Mouse (Mus musculus) ES-E14 (cell line): ENCODE measurements at regions not wholly inside any gene's neighbourhood (a gene's known extent, or its start where the extent isn't known, plus 50 kb on each side); places are given as distances from the start of the nearest gene placed in this dataset.

Experiments used
- DNase-seq: peaks from one replicate; pipeline ENCODE4 v3.0.0-alpha.2; 2013; ENCODE audit warnings: low read depth, low spot score
- H3K27ac ChIP-seq: 2 replicates; pipeline ENCODE4 v1.5.1; 2012; ENCODE audit warnings: low read depth, mild to moderate bottlenecking, low read length, moderate library complexity, mixed read lengths; ENCODE audit not compliant: poor library complexity, insufficient read depth, severe bottlenecking
- H3K36me3 ChIP-seq: 2 replicates; pipeline ENCODE4 v1.6.1; 2012; ENCODE audit warnings: mild to moderate bottlenecking, low read length, moderate library complexity, mixed read lengths; ENCODE audit not compliant: control insufficient read depth, poor library complexity, insufficient read depth, severe bottlenecking
- H3K4me1 ChIP-seq, 2 experiments: fragments of 150-350 bp in 1 of 2; sonication (generic) in 1 of 2; 2 replicates each; pipeline ENCODE4 v1.6.1; 2012; ENCODE audit warnings: low read length in 2 of 2, mild to moderate bottlenecking in 1 of 2, mixed read lengths in 1 of 2; ENCODE audit not compliant: control insufficient read depth in 2 of 2, insufficient read depth in 2 of 2, poor library complexity in 1 of 2
- H3K4me3 ChIP-seq, 2 experiments: fragments of 150-350 bp in 1 of 2; sonication (generic) in 1 of 2; 2 replicates each; pipeline ENCODE4 v1.5.1; 2012; ENCODE audit warnings: low read length in 2 of 2, low read depth in 1 of 2, mild to moderate bottlenecking in 1 of 2, mixed read lengths in 1 of 2; ENCODE audit not compliant: insufficient read depth in 1 of 2, poor library complexity in 1 of 2, severe bottlenecking in 1 of 2
- H3K9ac ChIP-seq: 2 replicates; pipeline ENCODE4 v1.6.1; 2012; ENCODE audit warnings: low read depth, mild to moderate bottlenecking, low read length, mixed read lengths; ENCODE audit not compliant: poor library complexity, insufficient read depth, severe bottlenecking
- H3K9me3 ChIP-seq: fragments of 150-350 bp; sonication (generic); 2 replicates; pipeline ENCODE4 v1.6.1; 2012; ENCODE audit warnings: low read depth, mild to moderate bottlenecking, low read length; ENCODE audit not compliant: control insufficient read depth, insufficient read depth
- CHD2 ChIP-seq: IDR thresholded peaks from 2 replicates; pipeline ENCODE4 v1.6.1; 2014; ENCODE audit warnings: mild to moderate bottlenecking, low read depth, low read length, inconsistent platforms
- HCFC1 ChIP-seq: IDR thresholded peaks from 2 replicates; pipeline ENCODE4 v1.6.1; 2012; ENCODE audit warnings: low read length, inconsistent platforms, borderline replicate concordance; ENCODE audit not compliant: insufficient read depth
- MAFK ChIP-seq: IDR thresholded peaks from 2 replicates; pipeline ENCODE4 v1.6.1; 2014; ENCODE audit warnings: mild to moderate bottlenecking, low read depth, low read length, inconsistent platforms; ENCODE audit not compliant: insufficient read depth
- ZC3H11A ChIP-seq: IDR thresholded peaks from 2 replicates; pipeline ENCODE4 v1.6.1; 2012; ENCODE audit warnings: low read depth, mild to moderate bottlenecking, inconsistent platforms, low read length, borderline replicate concordance
- ZNF384 ChIP-seq: IDR thresholded peaks from 2 replicates; pipeline ENCODE4 v1.6.1; 2012; ENCODE audit warnings: low read depth, low read length, inconsistent platforms
- in situ Hi-C, 2 experiments: fragments of 600-800 bp; cut with MboI; formaldehyde crosslinking; loops; one replicate each; pipeline ENCODE4 v1.15.1; 2025; ENCODE audit warnings: low sequenced_read_pairs in 2 of 2, inconsistent platforms in 1 of 2; ENCODE audit not compliant: unreplicated experiment in 2 of 2

GRCm38 (mm10) chr15:67303804-67304203, 803.1 kb upstream of the Lrrc6 start:
- TF ChIP-seq MAFK (no peak), CHD2 (no peak), ZC3H11A (no peak), ZNF384 (no peak), HCFC1 (no peak)
- Histone ChIP-seq H3K36me3 (no peaks in the 10 kb centered on the region), H3K4me3 (no peak overlapping the region), H3K9me3 (no peaks in the 10 kb centered on the region), H3K9ac (no peak overlapping the region), H3K27ac (no peak overlapping the region), H3K4me1 (no peaks in the 10 kb centered on the region)
- no peak for DNase-seq
- in situ Hi-C loops, result no loop called here

- no peaks in the 10 kb centered on the region for H3K36me3 ChIP-seq
- H3K4me3 ChIP-seq, result no peak overlapping the region
- in situ Hi-C loops, result no loop called here
- H3K9me3 ChIP-seq, result no peaks in the 10 kb centered on the region
- no peaks in the 10 kb centered on the region for H3K4me1 ChIP-seq
- no peak for TF ChIP-seq ZC3H11A
- no peak for TF ChIP-seq HCFC1
- no peak for TF ChIP-seq MAFK
- no peak for TF ChIP-seq ZNF384
- no peak for TF ChIP-seq CHD2
- DNase-seq, result no peak
- H3K27ac ChIP-seq, result no peak overlapping the region
- H3K9ac ChIP-seq, result no peak overlapping the region
Measured at GRCm38 (mm10) chr15:67301871-67302363, 801.2 kb upstream of the Lrrc6 start.

GRCm38 (mm10) chr15:67301024-67301423, 800.3 kb upstream of the Lrrc6 start:
- Histone ChIP-seq H3K4me3 (no peak overlapping the region), H3K4me1 (no peaks in the 10 kb centered on the region), H3K9ac (no peak overlapping the region), H3K36me3 (no peaks in the 10 kb centered on the region), H3K27ac (no peak overlapping the region), H3K9me3 (no peaks in the 10 kb centered on the region)
- TF ChIP-seq MAFK (no peak), HCFC1 (no peak), ZNF384 (no peak), CHD2 (no peak), ZC3H11A (no peak)
- no peak for DNase-seq
- in situ Hi-C loops, result no loop called here

- no peaks in the 10 kb centered on the region for H3K36me3 ChIP-seq
- no peaks in the 10 kb centered on the region for H3K9me3 ChIP-seq
- H3K27ac ChIP-seq, result no peak overlapping the region
- H3K9ac ChIP-seq, result no peak overlapping the region
- no peaks in the 10 kb centered on the region for H3K4me1 ChIP-seq
- no peak overlapping the region for H3K4me3 ChIP-seq
- in situ Hi-C loops, result no loop called here
- no peak for TF ChIP-seq HCFC1
- no peak for DNase-seq
Measured at GRCm38 (mm10) chr15:67294797-67295196, 794.1 kb upstream of the Lrrc6 start.

- Histone ChIP-seq H3K36me3 (no peaks in the 10 kb centered on the region), H3K4me1 (no peaks in the 10 kb centered on the region), H3K9me3 (no peaks in the 10 kb centered on the region), H3K27ac (no peak overlapping the region), H3K9ac (no peak overlapping the region), H3K4me3 (no peak overlapping the region)
- TF ChIP-seq MAFK (no peak), CHD2 (no peak), ZC3H11A (no peak), HCFC1 (no peak), ZNF384 (no peak)
- in situ Hi-C loops, result no loop called here
- no peak for DNase-seq
Measured at GRCm38 (mm10) chr15:67289749-67290148, 789.0 kb upstream of the Lrrc6 start.
